Mouse (Mus musculus) midbrain, embryonic 12.5 days (tissue): ENCODE measurements around the gene Klk1. TPM values are rescaled to one million over a fixed set of nuclear protein-coding genes. Genes with fewer than 3 reads are reported as not detected.
"Not testable (repeated sequence)": the region's sequence is repeated elsewhere in the genome, so short reads cannot be mapped to it uniquely, and the experiment has no call there.

Source experiments
- ATAC-seq: fragments of 200-750 bp; cut with Nextera tagmentation; 2 replicates; pipeline ENCODE4 v1.8.0; 2017; ENCODE audit warnings: low read depth, moderate TSS enrichment, moderate library complexity; ENCODE audit not compliant: low FRiP score
- H3K27ac ChIP-seq: fragments of 300-500 bp; sonication (generic); replicated peaks from 2 replicates; pipeline ENCODE4 v1.5.1; 2016; ENCODE audit warnings: mild to moderate bottlenecking
- H3K27me3 ChIP-seq: fragments of 300-500 bp; sonication (generic); 2 replicates; pipeline ENCODE4 v1.6.1; 2016; ENCODE audit warnings: mild to moderate bottlenecking
- H3K36me3 ChIP-seq: fragments of 300-500 bp; sonication (generic); 2 replicates; pipeline ENCODE4 v1.6.1; 2016
- H3K4me1 ChIP-seq: fragments of 300-500 bp; sonication (generic); 2 replicates; pipeline ENCODE4 v1.6.1; 2016
- H3K4me2 ChIP-seq: fragments of 300-500 bp; sonication (generic); replicated peaks from 2 replicates; pipeline ENCODE4 v1.6.1; 2016; ENCODE audit warnings: mild to moderate bottlenecking, moderate library complexity
- H3K4me3 ChIP-seq: fragments of 300-500 bp; sonication (generic); 2 replicates; pipeline ENCODE4 v1.5.1; 2016; ENCODE audit warnings: mild to moderate bottlenecking
- H3K9ac ChIP-seq: fragments of 300-500 bp; sonication (generic); replicated peaks from 2 replicates; pipeline ENCODE4 v1.6.1; 2016; ENCODE audit warnings: mild to moderate bottlenecking, moderate library complexity
- H3K9me3 ChIP-seq: fragments of 300-500 bp; sonication (generic); 2 replicates; pipeline ENCODE4 v1.6.1; 2016; ENCODE audit warnings: mild to moderate bottlenecking
- WGBS: fragments of 180-500 bp; shearing (Covaris S2); methylation state at CpG from one replicate; pipeline ENCODE4 v1.1.7; 2016; 5-methylcytosine and 5-hydroxymethylcytosine counted together
- polyA plus RNA-seq: library from polyadenylated mRNA; unstranded; fragments of >200 nt; fragmentation: Nextera tagmentation; extraction: Ambion mirVana; gene quantifications from 2 replicates; pipeline ENCODE4 v1.2.1, GENCODE M21; 2016

Gene Klk1
- polyA plus RNA-seq, 1 experiment from 2014 or later = not detected

GRCm38 (mm10) chr7:44239913-44240312 is 14.8 kb downstream of the Klk1 start:
- ATAC-seq = no peak
- Histone ChIP-seq H3K36me3 (no peaks in the 10 kb centered on the region), H3K9me3 (no peaks in the 10 kb centered on the region), H3K4me2 (no peak overlapping the region), H3K27ac (no peak overlapping the region), H3K4me1 (no peaks in the 10 kb centered on the region), H3K9ac (no peak overlapping the region), H3K27me3 (0 out of 2 replicates have a peak, but pooled peaks cover 5% of the 10 kb centered on the region), H3K4me3 (no peak overlapping the region)
- 72% methylated on average over 2 of the region's 2 CpGs for WGBS

GRCm38 (mm10) chr7:44240712-44241111 is 15.6 kb downstream of the Klk1 start:
- Histone ChIP-seq H3K36me3 (no peaks in the 10 kb centered on the region), H3K27me3 (0 out of 2 replicates have a peak, but pooled peaks cover 5% of the 10 kb centered on the region), H3K9ac (no peak overlapping the region), H3K4me1 (peaks cover 6% of the 10 kb centered on the region), H3K4me3 (no peak overlapping the region), H3K27ac (no peak overlapping the region), H3K4me2 (no peak overlapping the region), H3K9me3 (no peaks in the 10 kb centered on the region)
- WGBS = 57% methylated on average over 1 of the region's 1 CpGs
- ATAC-seq = no peak

- no peaks in the 10 kb centered on the region for H3K9me3 ChIP-seq
- H3K4me3 ChIP-seq = no peak overlapping the region
- H3K27ac ChIP-seq = no peak overlapping the region
- no peak for ATAC-seq
- 76% methylated on average over 2 of the region's 2 CpGs for WGBS
- H3K4me2 ChIP-seq = no peak overlapping the region
- no peaks in the 10 kb centered on the region for H3K36me3 ChIP-seq
- H3K27me3 ChIP-seq = 0 out of 2 replicates have a peak, but pooled peaks cover 5% of the 10 kb centered on the region
- no peak overlapping the region for H3K9ac ChIP-seq
- peaks cover 7% of the 10 kb centered on the region for H3K4me1 ChIP-seq
Observed at GRCm38 (mm10) chr7:44241163-44241562, 16.0 kb downstream of the Klk1 start.

GRCm38 (mm10) chr7:44244080-44244479 is 18.9 kb downstream of the Klk1 start:
- H3K36me3 ChIP-seq = peaks cover 9% of the 10 kb centered on the region
- no peak overlapping the region for H3K4me3 ChIP-seq
- 0 out of 2 replicates have a peak, but pooled peaks cover 5% of the 10 kb centered on the region for H3K27me3 ChIP-seq
- no peak overlapping the region for H3K4me2 ChIP-seq
- peaks cover 20% of the 10 kb centered on the region for H3K4me1 ChIP-seq
- no peaks in the 10 kb centered on the region for H3K9me3 ChIP-seq
- H3K9ac ChIP-seq = no peak overlapping the region
- no peak for ATAC-seq
- H3K27ac ChIP-seq = no peak overlapping the region
- 48% methylated on average over 1 of the region's 1 CpGs for WGBS

- ATAC-seq = peak; percentile 87
Observed at GRCm38 (mm10) chr7:44246055-44246983, 21.2 kb downstream of the Klk1 start, which contains the start of the genes 1700028J19Rik and 2410002F23Rik. Gene 1700028J19Rik (minus strand): TSS chr7:44246695. Gene 2410002F23Rik (plus strand): TSS chr7:44246722.

GRCm38 (mm10) chr7:44246984-44247470 is 21.9 kb downstream of the Klk1 start:
- H3K27me3 ChIP-seq = no peaks in the 10 kb centered on the region
- peaks cover 20% of the 10 kb centered on the region for H3K4me1 ChIP-seq
- H3K36me3 ChIP-seq = peaks cover 36% of the 10 kb centered on the region
- H3K4me3 ChIP-seq = peak overlapping the region; percentile 93
- peak; percentile 25 for ATAC-seq
- H3K4me2 ChIP-seq = peak overlapping the region; percentile 80
- peak overlapping the region; percentile 87 for H3K27ac ChIP-seq
- H3K9me3 ChIP-seq = no peaks in the 10 kb centered on the region
- WGBS = 0% methylated on average over 23 of the region's 23 CpGs
- peak overlapping the region; percentile 95 for H3K9ac ChIP-seq

More at GRCm38 (mm10) chr7:44246055-44246983, 21.2 kb downstream of the Klk1 start, which contains the start of the genes 1700028J19Rik and 2410002F23Rik:
- Histone ChIP-seq H3K27me3 (no peaks in the 10 kb centered on the region), H3K9ac (peak within 1 kb of the TSS; percentile 95), H3K4me3 (peak within 1 kb of the TSS; percentile 93), H3K4me2 (peak within 1 kb of the TSS; percentile 80), H3K27ac (peak within 1 kb of the TSS; percentile 87), H3K4me1 (peaks cover 20% of the 10 kb centered on the region), H3K9me3 (no peaks in the 10 kb centered on the region), H3K36me3 (peaks cover 32% of the 10 kb centered on the region)
- WGBS = under 1% methylated on average over 62 of the region's 62 CpGs

GRCm38 (mm10) chr7:44247971-44248370 is 22.8 kb downstream of the Klk1 start:
- Histone ChIP-seq H3K9me3 (no peaks in the 10 kb centered on the region), H3K4me2 (peak overlapping the region; percentile 80), H3K9ac (peak overlapping the region; percentile 95; the same call in 1 of the 2 replicates), H3K4me3 (peak overlapping the region; percentile 93), H3K27ac (no peak overlapping the region), H3K4me1 (peaks cover 20% of the 10 kb centered on the region), H3K27me3 (no peaks in the 10 kb centered on the region), H3K36me3 (peaks cover 46% of the 10 kb centered on the region)
- no peak for ATAC-seq
- 96% methylated on average over 2 of the region's 2 CpGs for WGBS

GRCm38 (mm10) chr7:44249248-44249647 is 24.1 kb downstream of the Klk1 start:
- Histone ChIP-seq H3K9me3 (no peaks in the 10 kb centered on the region), H3K36me3 (peaks cover 57% of the 10 kb centered on the region), H3K4me3 (no peak overlapping the region), H3K4me2 (no peak overlapping the region), H3K4me1 (peaks cover 20% of the 10 kb centered on the region), H3K27me3 (no peaks in the 10 kb centered on the region), H3K27ac (no peak overlapping the region), H3K9ac (0 out of 2 replicates have a peak overlapping the region, but pooled peaks have one; percentile 7)
- ATAC-seq = no peak
- 92% methylated on average over 4 of the region's 4 CpGs for WGBS

GRCm38 (mm10) chr7:44250732-44251275 is 25.6 kb downstream of the Klk1 start:
- not testable (repeated sequence) for H3K27ac ChIP-seq, H3K27me3 ChIP-seq, ATAC-seq, H3K9ac ChIP-seq, H3K4me2 ChIP-seq, H3K9me3 ChIP-seq, H3K4me3 ChIP-seq
- WGBS = 92% methylated on average over 17 of the region's 17 CpGs
- Histone ChIP-seq H3K4me1 (peaks cover 13% of the 10 kb centered on the region), H3K36me3 (peaks cover 60% of the 10 kb centered on the region)

- Histone ChIP-seq H3K4me1 (peaks cover 7% of the 10 kb centered on the region), H3K36me3 (peaks cover 66% of the 10 kb centered on the region), H3K27ac (no peak overlapping the region), H3K4me3 (no peak overlapping the region), H3K9me3 (no peaks in the 10 kb centered on the region), H3K4me2 (no peak overlapping the region), H3K9ac (no peak overlapping the region), H3K27me3 (no peaks in the 10 kb centered on the region)
- 80% methylated on average over 15 of the region's 15 CpGs for whole genome bisulfite sequencing
- ATAC-seq = no peak
Observed at GRCm38 (mm10) chr7:44253023-44253616, 28.0 kb downstream of the Klk1 start.

GRCm38 (mm10) chr7:44254930-44255329 is 29.8 kb downstream of the Klk1 start:
- 86% methylated on average over 6 of the region's 6 CpGs for WGBS

More at GRCm38 (mm10) chr7:44254930-44255329, 29.8 kb downstream of the Klk1 start:
- Histone ChIP-seq H3K4me1 (no peaks in the 10 kb centered on the region), H3K4me3 (no peak overlapping the region), H3K27me3 (no peaks in the 10 kb centered on the region), H3K9me3 (no peaks in the 10 kb centered on the region), H3K36me3 (peaks cover 49% of the 10 kb centered on the region), H3K4me2 (no peak overlapping the region), H3K27ac (no peak overlapping the region), H3K9ac (no peak overlapping the region)
- ATAC-seq = no peak
